Mouse (Mus musculus) gastrocnemius, postnatal 10 days (tissue): ENCODE results near the gene Auts2. TPM values are rescaled to one million over a fixed set of nuclear protein-coding genes. Genes with fewer than 3 reads are reported as not detected.
A peak's percentile ranks its signal among the peaks of the same experiment; 100 is the strongest.

Experiments
- DNase-seq: peaks from one replicate; pipeline ENCODE4 v3.0.0; 2021; ENCODE audit warnings: mixed read lengths
- total RNA-seq, 2 experiments: library from RNA; stranded (reverse); gene quantifications; 2 replicates each; pipeline ENCODE4 v1.2.3; 2021

Auts2 gene
- total RNA-seq, 2 experiments from 2014 or later = 36.2 to 49.1 TPM

- no peak for DNase-seq
Measured at GRCm38 (mm10) chr5:131510659-131511058, 1032.5 kb downstream of the Auts2 start.

- no peak for DNase-seq
Measured at GRCm38 (mm10) chr5:131509315-131509714, 1033.8 kb downstream of the Auts2 start.

- no peak for DNase-seq
Measured at GRCm38 (mm10) chr5:131498865-131499264, 1044.3 kb downstream of the Auts2 start.

GRCm38 (mm10) chr5:131496517-131497216 lies 1046.5 kb downstream of the Auts2 start:
- no peak for DNase-seq

- DNase-seq = no peak
Measured at GRCm38 (mm10) chr5:131494564-131494963, 1048.6 kb downstream of the Auts2 start.

GRCm38 (mm10) chr5:131492535-131492934 lies 1050.6 kb downstream of the Auts2 start:
- DNase-seq = no peak

GRCm38 (mm10) chr5:131491843-131492242 lies 1051.3 kb downstream of the Auts2 start:
- DNase-seq = no peak

GRCm38 (mm10) chr5:131490811-131491210 lies 1052.3 kb downstream of the Auts2 start:
- DNase-seq = no peak

- DNase-seq = no peak
Measured at GRCm38 (mm10) chr5:131489846-131490245, 1053.3 kb downstream of the Auts2 start.

- no peak for DNase-seq
Measured at GRCm38 (mm10) chr5:131486527-131486926, 1056.6 kb downstream of the Auts2 start.

- DNase-seq = no peak
Measured at GRCm38 (mm10) chr5:131475278-131475677, 1067.9 kb downstream of the Auts2 start.

- DNase-seq = no peak
Measured at GRCm38 (mm10) chr5:131468609-131469008, 1074.5 kb downstream of the Auts2 start.

GRCm38 (mm10) chr5:131466131-131466530 lies 1077.0 kb downstream of the Auts2 start:
- no peak for DNase-seq

GRCm38 (mm10) chr5:131463402-131463801 lies 1079.7 kb downstream of the Auts2 start:
- no peak for DNase-seq

GRCm38 (mm10) chr5:131459951-131460350 lies 1083.2 kb downstream of the Auts2 start:
- DNase-seq = no peak

GRCm38 (mm10) chr5:131459549-131459948 lies 1083.6 kb downstream of the Auts2 start:
- DNase-seq = no peak

GRCm38 (mm10) chr5:131458700-131459099 lies 1084.4 kb downstream of the Auts2 start:
- DNase-seq = no peak

GRCm38 (mm10) chr5:131457999-131458398 lies 1085.1 kb downstream of the Auts2 start:
- DNase-seq = no peak

- no peak for DNase-seq
Measured at GRCm38 (mm10) chr5:131449181-131449868, 1093.8 kb downstream of the Auts2 start.

GRCm38 (mm10) chr5:131435239-131435876 lies 1107.8 kb downstream of the Auts2 start:
- no peak for DNase-seq

- no peak for DNase-seq
Measured at GRCm38 (mm10) chr5:131433291-131433690, 1109.9 kb downstream of the Auts2 start.

GRCm38 (mm10) chr5:131431896-131432295 lies 1111.2 kb downstream of the Auts2 start:
- DNase-seq = no peak

- peak; percentile 49 for DNase-seq
Measured at GRCm38 (mm10) chr5:131430109-131430508, 1113.0 kb downstream of the Auts2 start.
